21 mouse cellular contexts compared by ENCODE assay signal in genomic region chr4:124349055-124349454, GRCm38 (mm10).
"Had no signal": no experiment of that assay in that cellular context is flagged by ENCODE, and none has a peak within 500 bp of the region (broad histone marks: within the 10 kb centered on the region; RNA-seq: fewer than 3 reads in every experiment).

No protein-coding gene starts in this region.

- H3K4me3 ChIP-seq: intestine, embryonic 15.5 days; layer of hippocampus, adult 2 months; limb, embryonic 10.5 days; limb, embryonic 13.5 days; liver, embryonic 12.5 days; liver, embryonic 15.5 days; lung, embryonic 15.5 days; megakaryocyte, embryonic 14.5 days had no signal

- H3K4me2 ChIP-seq: intestine, embryonic 15.5 days; limb, embryonic 13.5 days; liver, embryonic 12.5 days; liver, embryonic 15.5 days; lung, embryonic 15.5 days; midbrain, embryonic 11.5 days had no signal

- H3K27me3 ChIP-seq: intestine, embryonic 15.5 days; liver, embryonic 12.5 days; liver, embryonic 15.5 days; lung, embryonic 15.5 days; megakaryocyte, embryonic 14.5 days had no signal

- H3K27ac ChIP-seq: intestine, embryonic 15.5 days; layer of hippocampus, adult 2 months; limb, embryonic 10.5 days; limb, embryonic 13.5 days; liver, embryonic 12.5 days; liver, embryonic 15.5 days; lung, embryonic 15.5 days; stomach, postnatal 0 days had no signal

- H3K4me1 ChIP-seq: intestine, embryonic 15.5 days; limb, embryonic 10.5 days; limb, embryonic 13.5 days; liver, embryonic 12.5 days; liver, embryonic 15.5 days; lung, embryonic 15.5 days; megakaryocyte, embryonic 14.5 days had no signal

- H3K36me3 ChIP-seq: intestine, embryonic 15.5 days; limb, embryonic 10.5 days; limb, embryonic 13.5 days; liver, embryonic 12.5 days; liver, embryonic 15.5 days; lung, embryonic 15.5 days had no signal

- ATAC-seq: intestine, embryonic 15.5 days; liver, embryonic 12.5 days had no signal

- H3K9me3 ChIP-seq: limb, embryonic 10.5 days; limb, embryonic 13.5 days; liver, embryonic 12.5 days; liver, embryonic 15.5 days; lung, embryonic 15.5 days had no signal

- DNase-seq: kidney, adult 11 months; kidney, postnatal 10 days; layer of hippocampus, adult 9-11 months; liver; lung, adult 18-20 months; lung, postnatal 10 days; lung, postnatal 36 days; midbrain, embryonic 14.5 days; right cerebral cortex, postnatal 4 days; thymus, adult 18-20 months; thymus, postnatal 36 days had no signal

- H3K9ac ChIP-seq: intestine, embryonic 15.5 days; limb, embryonic 13.5 days; liver, embryonic 12.5 days; liver, embryonic 15.5 days; lung, embryonic 15.5 days had no signal
